In genomic region chr5:73553903-73554302, GRCm38 (mm10) we compare ENCODE assay signal across 20 mouse cellular contexts.
DNase-seq lines count a peak whose midpoint lies in the region; ATAC-seq and TF ChIP-seq lines count a peak whose summit lies in the region.
"Had no signal": no experiment of that assay in that cellular context is flagged by ENCODE, and none has a peak within 500 bp of the region (broad histone marks: within the 10 kb centered on the region; RNA-seq: fewer than 3 reads in every experiment).

No protein-coding gene starts in this region.

- no peak overlapping the region for H3K4me2 ChIP-seq in intestine, embryonic 15.5 days (replicated peaks)
- H3K4me2 ChIP-seq in intestine, postnatal 0 days (replicated peaks; ENCODE audit: low read depth), result no peak overlapping the region
- no peak overlapping the region for H3K4me2 ChIP-seq in midbrain, embryonic 11.5 days
- H3K4me2 ChIP-seq: embryonic facial prominence, embryonic 15.5 days; forebrain, embryonic 15.5 days; heart, embryonic 13.5 days had no signal

- no peak for TF ChIP-seq POLR2A in small intestine, adult 2 months (IDR thresholded peaks at IDR 0.05; ENCODE audit: low read depth, low read length)

- DNase-seq in cerebellum, postnatal 10 days, result peak; percentile 47 to 53
- DNase-seq in cerebellum, adult 9-10 months, result no peak
- DNase-seq in midbrain, embryonic 11.5 days (ENCODE audit: low spot score, missing footprints), result peak; percentile 51
- DNase-seq in midbrain, embryonic 10.5 days (ENCODE audit: low spot score), result no peak
- DNase-seq: cerebellum, adult 8-10 months; gastrocnemius, postnatal 25 days; heart, adult 18-20 months; heart, postnatal 14 days; kidney, adult 2 months; lung, postnatal 4 days had no signal

- ATAC-seq in intestine, embryonic 15.5 days, result no peak
- ATAC-seq in intestine, postnatal 0 days, result no peak
- ATAC-seq in midbrain, embryonic 11.5 days (ENCODE audit: low FRiP score), result no peak
- ATAC-seq: CD4-positive, CD25-positive, alpha-beta regulatory T cell, adult 4 months; forebrain, embryonic 15.5 days; midbrain, embryonic 16.5 days had no signal

- no peak overlapping the region for H3K4me3 ChIP-seq in intestine, embryonic 15.5 days (replicated peaks)
- no peak overlapping the region for H3K4me3 ChIP-seq in intestine, postnatal 0 days (ENCODE audit: low read depth, low read length)
- H3K4me3 ChIP-seq in midbrain, embryonic 11.5 days (ENCODE audit: low read depth, low read length), result no peak overlapping the region
- no peak overlapping the region for H3K4me3 ChIP-seq in midbrain, embryonic 10.5 days
- H3K4me3 ChIP-seq in small intestine, adult 2 months (ENCODE audit: low read depth, low read length), result no peak overlapping the region
- H3K4me3 ChIP-seq: embryonic facial prominence, embryonic 15.5 days; forebrain, embryonic 15.5 days; heart, embryonic 13.5 days; myocyte had no signal

- no peaks in the 10 kb centered on the region for H3K9me3 ChIP-seq in intestine, embryonic 15.5 days
- no peaks in the 10 kb centered on the region for H3K9me3 ChIP-seq in intestine, postnatal 0 days (ENCODE audit: control insufficient read depth)
- no peaks in the 10 kb centered on the region for H3K9me3 ChIP-seq in midbrain, embryonic 11.5 days (ENCODE audit: control insufficient read depth, low read length)
- no peaks in the 10 kb centered on the region for H3K9me3 ChIP-seq in midbrain, embryonic 10.5 days (replicated peaks)
- H3K9me3 ChIP-seq: embryonic facial prominence, embryonic 15.5 days; forebrain, embryonic 15.5 days; heart, embryonic 13.5 days had no signal

- no peaks in the 10 kb centered on the region for H3K4me1 ChIP-seq in intestine, embryonic 15.5 days (replicated peaks)
- no peaks in the 10 kb centered on the region for H3K4me1 ChIP-seq in intestine, postnatal 0 days (replicated peaks; ENCODE audit: control insufficient read depth, insufficient read depth, low read length)
- H3K4me1 ChIP-seq in midbrain, embryonic 11.5 days (ENCODE audit: control insufficient read depth, insufficient read depth, low read length), result no peaks in the 10 kb centered on the region
- H3K4me1 ChIP-seq in midbrain, embryonic 10.5 days, result peaks cover 6% of the 10 kb centered on the region
- H3K4me1 ChIP-seq in small intestine, adult 2 months (ENCODE audit: control insufficient read depth, insufficient read depth, insufficient read length, low read length), result peaks cover 9% of the 10 kb centered on the region; the same call in 1 of the 2 replicates

- 90% methylated on average over 11 of the region's 11 CpGs for WGBS in intestine, embryonic 15.5 days
- WGBS in intestine, postnatal 0 days, result 82% methylated on average over 11 of the region's 11 CpGs
- 93% methylated on average over 11 of the region's 11 CpGs for WGBS in midbrain, embryonic 11.5 days
- WGBS in midbrain, embryonic 10.5 days, result 94% methylated on average over 11 of the region's 11 CpGs
- WGBS in small intestine, adult 2 months, result 87% methylated on average over 11 of the region's 11 CpGs

- no peak for TF ChIP-seq CTCF in intestine, postnatal 0 days (IDR thresholded peaks at IDR 0.05; ENCODE audit: low read depth)
- no peak for TF ChIP-seq CTCF in small intestine, adult 2 months (IDR thresholded peaks at IDR 0.05; ENCODE audit: extremely low read depth, insufficient read length, insufficient replicate concordance, low read depth, low read length)

- H3K36me3 ChIP-seq in intestine, embryonic 15.5 days, result no peaks in the 10 kb centered on the region
- H3K36me3 ChIP-seq in intestine, postnatal 0 days (ENCODE audit: control insufficient read depth, insufficient read depth), result peaks cover 3% of the 10 kb centered on the region; the same call in 1 of the 2 replicates
- H3K36me3 ChIP-seq in midbrain, embryonic 11.5 days (ENCODE audit: control insufficient read depth, insufficient read depth, low read length), result no peaks in the 10 kb centered on the region; the same call in 1 of the 2 replicates
- peaks cover 72% of the 10 kb centered on the region for H3K36me3 ChIP-seq in midbrain, embryonic 10.5 days
- peaks cover 3% of the 10 kb centered on the region; the same call in 1 of the 2 replicates for H3K36me3 ChIP-seq in small intestine, adult 2 months (ENCODE audit: control insufficient read depth, insufficient read depth, low read length)

- H3K27ac ChIP-seq in intestine, embryonic 15.5 days, result 0 out of 2 replicates have a peak overlapping the region, but pooled peaks have one; percentile 32
- H3K27ac ChIP-seq in intestine, postnatal 0 days (ENCODE audit: low read depth, low read length), result no peak overlapping the region; the same call in 1 of the 2 replicates
- no peak overlapping the region for H3K27ac ChIP-seq in midbrain, embryonic 11.5 days (ENCODE audit: low read depth, low read length)
- no peak overlapping the region for H3K27ac ChIP-seq in midbrain, embryonic 10.5 days (replicated peaks)
- 0 out of 2 replicates have a peak overlapping the region, but pooled peaks have one; percentile 30 for H3K27ac ChIP-seq in small intestine, adult 2 months (ENCODE audit: insufficient read depth, low read depth, low read length)
- H3K27ac ChIP-seq: forebrain, embryonic 15.5 days; heart, embryonic 13.5 days; kidney, postnatal 0 days had no signal

- H3K9ac ChIP-seq in intestine, embryonic 15.5 days, result no peak overlapping the region
- H3K9ac ChIP-seq in intestine, postnatal 0 days (ENCODE audit: low read depth, low read length), result no peak overlapping the region
- no peak overlapping the region for H3K9ac ChIP-seq in midbrain, embryonic 11.5 days (ENCODE audit: low read length)
- H3K9ac ChIP-seq: embryonic facial prominence, embryonic 15.5 days; forebrain, embryonic 15.5 days; heart, embryonic 13.5 days had no signal

- H3K27me3 ChIP-seq in intestine, embryonic 15.5 days (replicated peaks), result no peaks in the 10 kb centered on the region
- no peaks in the 10 kb centered on the region for H3K27me3 ChIP-seq in intestine, postnatal 0 days (replicated peaks; ENCODE audit: control insufficient read depth, insufficient read depth, low read length)
- H3K27me3 ChIP-seq in midbrain, embryonic 11.5 days (ENCODE audit: control insufficient read depth, insufficient read depth, low read length), result no peaks in the 10 kb centered on the region
- no peaks in the 10 kb centered on the region for H3K27me3 ChIP-seq in midbrain, embryonic 10.5 days (ENCODE audit: low read depth, poor library complexity, severe bottlenecking)
- H3K27me3 ChIP-seq in small intestine, adult 2 months (ENCODE audit: control insufficient read depth, insufficient read depth, low read length), result no peaks in the 10 kb centered on the region
- H3K27me3 ChIP-seq: embryonic facial prominence, embryonic 15.5 days; forebrain, embryonic 15.5 days; heart, embryonic 13.5 days had no signal

Comparison
In these comparisons a context has a peak if more than half of its experiments do, and no peak if none do; other contexts are left out.
1. DNase-seq: peak in cerebellum, postnatal 10 days (2 of 2) and midbrain, embryonic 11.5 days (single experiment); none in cerebellum, adult 9-10 months (single experiment) and midbrain, embryonic 10.5 days (single experiment).
2. H3K27ac ChIP-seq: peak in intestine, embryonic 15.5 days (single experiment) and small intestine, adult 2 months (single experiment); none in intestine, postnatal 0 days (single experiment), midbrain, embryonic 11.5 days (single experiment) and midbrain, embryonic 10.5 days (single experiment).